ENCODE assay signal across 8 mouse cellular contexts in genomic region chr19:43729296-43730036, GRCm38 (mm10). TPM values are rescaled to one million over a fixed set of nuclear protein-coding genes. Genes with fewer than 3 reads are reported as not detected.
DNase-seq lines count a peak whose midpoint lies in the region; ATAC-seq and TF ChIP-seq lines count a peak whose summit lies in the region.

No protein-coding gene starts in this region.

- DNase-seq in kidney, postnatal 0 days (ENCODE audit: low spot score): peak; percentile 59
- DNase-seq in kidney, postnatal 25 days: no peak
- peak; percentile 18 for DNase-seq in hindlimb bud, embryonic 11.5 days (ENCODE audit: extremely low spot score, low read depth, low spot score)
- DNase-seq in ovary, postnatal 14 days (ENCODE audit: low spot score): peak; percentile 3
- DNase-seq in right cerebral cortex, postnatal 4 days: no peak
- no peak for DNase-seq in left cerebral cortex, adult 18-20 months (ENCODE audit: low spot score in 2 of 2)
- DNase-seq in gastrocnemius, adult 8-10 months (ENCODE audit: low spot score in 2 of 2): no peak

- ATAC-seq in kidney, postnatal 0 days (replicated peaks; ENCODE audit: low FRiP score, low read depth): peak; percentile 43; the same call in 1 of the 2 replicates
- no peak for ATAC-seq in embryonic facial prominence, embryonic 15.5 days (ENCODE audit: insufficient number of reproducible peaks, low FRiP score, low TSS enrichment, low read depth)

- H3K9ac ChIP-seq in kidney, postnatal 0 days (ENCODE audit: low read depth, low read length): no peak overlapping the region
- no peak overlapping the region for H3K9ac ChIP-seq in embryonic facial prominence, embryonic 15.5 days

- 55% methylated on average over 22 of the region's 22 CpGs for WGBS in kidney, postnatal 0 days
- 44% methylated on average over 22 of the region's 22 CpGs for WGBS in embryonic facial prominence, embryonic 15.5 days

- no peaks in the 10 kb centered on the region for H3K9me3 ChIP-seq in kidney, postnatal 0 days (replicated peaks; ENCODE audit: low read length)
- no peaks in the 10 kb centered on the region for H3K9me3 ChIP-seq in embryonic facial prominence, embryonic 15.5 days (replicated peaks)

- peak overlapping the region; percentile 15 for H3K4me3 ChIP-seq in kidney, postnatal 0 days (replicated peaks; ENCODE audit: low read depth, low read length)
- peak overlapping the region; percentile 23 for H3K4me3 ChIP-seq in embryonic facial prominence, embryonic 15.5 days (replicated peaks)

- TF ChIP-seq CTCF in kidney, postnatal 0 days (IDR thresholded peaks at IDR 0.05; ENCODE audit: low read depth): no peak

- H3K4me1 ChIP-seq in kidney, postnatal 0 days (replicated peaks; ENCODE audit: insufficient read depth, low read length): no peaks in the 10 kb centered on the region
- H3K4me1 ChIP-seq in embryonic facial prominence, embryonic 15.5 days: no peaks in the 10 kb centered on the region

- peak overlapping the region; percentile 35 for H3K4me2 ChIP-seq in kidney, postnatal 0 days (ENCODE audit: low read length)
- peak overlapping the region; percentile 37 for H3K4me2 ChIP-seq in embryonic facial prominence, embryonic 15.5 days (replicated peaks)

- H3K27ac ChIP-seq in kidney, postnatal 0 days: peak overlapping the region; percentile 8; the same call in 1 of the 2 replicates
- H3K27ac ChIP-seq in embryonic facial prominence, embryonic 15.5 days (replicated peaks): no peak overlapping the region

- H3K27me3 ChIP-seq in kidney, postnatal 0 days (ENCODE audit: insufficient read depth, low read length): no peaks in the 10 kb centered on the region
- no peaks in the 10 kb centered on the region for H3K27me3 ChIP-seq in embryonic facial prominence, embryonic 15.5 days

- peaks cover 31% of the 10 kb centered on the region; the same call in 1 of the 2 replicates for H3K36me3 ChIP-seq in kidney, postnatal 0 days (ENCODE audit: insufficient read depth, low read length)
- H3K36me3 ChIP-seq in embryonic facial prominence, embryonic 15.5 days: peaks cover 44% of the 10 kb centered on the region

RNA-seq across cellular contexts. Expression of gene Cutc, which starts 23.3 kb away (rescaled TPM):
- 24.0 and 24.9 TPM in 2 replicates for polyA plus RNA-seq in kidney, postnatal 0 days (2015; fragmentation: Nextera tagmentation; extraction: Ambion mirVana)
- 14.1 and 14.9 TPM in 2 replicates for polyA plus RNA-seq in embryonic facial prominence, embryonic 15.5 days (2015; fragmentation: Nextera tagmentation; extraction: Ambion mirVana)
- 1 to 10 TPM; 5.1 to 6.7 TPM for total RNA-seq in left cerebral cortex, adult 18-20 months (2021)
- total RNA-seq in gastrocnemius, adult 8-10 months (2022): 10 to 100 TPM; 15.2 to 22.9 (median 17.6) TPM

RNA-seq across cellular contexts. Expression of gene Cox15, which starts 23.3 kb away (rescaled TPM):
- polyA plus RNA-seq in kidney, postnatal 0 days (2015; fragmentation: Nextera tagmentation; extraction: Ambion mirVana): 6.4 and 7.7 TPM in 2 replicates
- 10.0 and 11.5 TPM in 2 replicates for polyA plus RNA-seq in embryonic facial prominence, embryonic 15.5 days (2015; fragmentation: Nextera tagmentation; extraction: Ambion mirVana)
- 10 to 100 TPM; 14.9 to 17.8 TPM for total RNA-seq in left cerebral cortex, adult 18-20 months (2021)
- 10 to 100 TPM; 11.2 to 15.1 (median 13.3) TPM for total RNA-seq in gastrocnemius, adult 8-10 months (2022)

RNA-seq across cellular contexts. Expression of gene Entpd7, which starts 40.0 kb away (rescaled TPM):
- polyA plus RNA-seq in kidney, postnatal 0 days (2015; fragmentation: Nextera tagmentation; extraction: Ambion mirVana): 11.3 and 12.0 TPM in 2 replicates
- 10.2 and 11.3 TPM in 2 replicates for polyA plus RNA-seq in embryonic facial prominence, embryonic 15.5 days (2015; fragmentation: Nextera tagmentation; extraction: Ambion mirVana)
- total RNA-seq in left cerebral cortex, adult 18-20 months (2021): 10 to 100 TPM; 17.9 to 18.2 TPM
- total RNA-seq in gastrocnemius, adult 8-10 months (2022): 1 to 10 TPM in 2 of 4 experiments, under 1 TPM in 2; 0.67 to 1.1 (median 0.92) TPM

RNA-seq across cellular contexts. Expression of gene Abcc2, which starts 52.5 kb away (rescaled TPM):
- 7.4 and 7.9 TPM in 2 replicates for polyA plus RNA-seq in kidney, postnatal 0 days (2015; fragmentation: Nextera tagmentation; extraction: Ambion mirVana)
- 0.03 TPM in 1 of 2 replicates, not detected in the other for polyA plus RNA-seq in embryonic facial prominence, embryonic 15.5 days (2015; fragmentation: Nextera tagmentation; extraction: Ambion mirVana)
- under 1 TPM; 0.05 TPM for total RNA-seq in left cerebral cortex, adult 18-20 months (2021)
- total RNA-seq in gastrocnemius, adult 8-10 months (2022): under 1 TPM in 1 of 4 experiments, not detected in 3; 0.11 TPM

RNA-seq across cellular contexts. Expression of gene Slc25a28, which starts 54.8 kb away (rescaled TPM):
- polyA plus RNA-seq in kidney, postnatal 0 days (2015; fragmentation: Nextera tagmentation; extraction: Ambion mirVana): 13.5 and 17.1 TPM in 2 replicates
- 17.3 and 19.5 TPM in 2 replicates for polyA plus RNA-seq in embryonic facial prominence, embryonic 15.5 days (2015; fragmentation: Nextera tagmentation; extraction: Ambion mirVana)
- total RNA-seq in left cerebral cortex, adult 18-20 months (2021): 10 to 100 TPM; 46.6 to 52.1 TPM
- 10 to 100 TPM; 26.4 to 36.4 (median 31.5) TPM for total RNA-seq in gastrocnemius, adult 8-10 months (2022)

Comparison
In these comparisons a context has a peak if more than half of its experiments do, and no peak if none do; other contexts are left out.
1. DNase-seq: peak in kidney, postnatal 0 days (single experiment), hindlimb bud, embryonic 11.5 days (single experiment) and ovary, postnatal 14 days (single experiment); none in kidney, postnatal 25 days (0 of 2), right cerebral cortex, postnatal 4 days (single experiment), left cerebral cortex, adult 18-20 months (0 of 2) and gastrocnemius, adult 8-10 months (0 of 2).
2. RNA of gene Entpd7, which starts 40.0 kb away (total RNA-seq): 17.9 to 18.2 TPM in left cerebral cortex, adult 18-20 months; 0.67 to 1.1 TPM in gastrocnemius, adult 8-10 months; every median in the first group is over 4 times any median in the second.